Mouse (Mus musculus) heart, embryonic 12.5 days (tissue): Measurements from ENCODE around the gene Fastkd1. TPM values are rescaled to one million over a fixed set of nuclear protein-coding genes. Genes with fewer than 3 reads are reported as not detected.
A peak's percentile ranks its signal among the peaks of the same experiment; 100 is the strongest.

Source experiments
- ATAC-seq: fragments of 200-750 bp; cut with Nextera tagmentation; 2 replicates; pipeline ENCODE4 v1.8.0; 2017; ENCODE audit warnings: moderate TSS enrichment, moderate library complexity; ENCODE audit not compliant: insufficient number of reproducible peaks, low FRiP score
- H3K27ac ChIP-seq: fragments of 300-500 bp; sonication (generic); 2 replicates; pipeline ENCODE4 v1.5.1; 2016; ENCODE audit warnings: mild to moderate bottlenecking, moderate library complexity; ENCODE audit not compliant: poor library complexity, severe bottlenecking
- H3K27me3 ChIP-seq: fragments of 300-500 bp; sonication (generic); replicated peaks from 2 replicates; pipeline ENCODE4 v1.6.1; 2016; ENCODE audit warnings: mild to moderate bottlenecking, moderate library complexity
- H3K36me3 ChIP-seq: fragments of 300-500 bp; sonication (generic); 2 replicates; pipeline ENCODE4 v1.6.1; 2016; ENCODE audit warnings: mild to moderate bottlenecking, moderate library complexity
- H3K4me1 ChIP-seq: fragments of 300-500 bp; sonication (generic); replicated peaks from 2 replicates; pipeline ENCODE4 v1.6.1; 2016; ENCODE audit warnings: mild to moderate bottlenecking
- H3K4me2 ChIP-seq: fragments of 300-500 bp; sonication (generic); 2 replicates; pipeline ENCODE4 v1.6.1; 2016; ENCODE audit warnings: mild to moderate bottlenecking, moderate library complexity
- H3K4me3 ChIP-seq: fragments of 300-500 bp; sonication (generic); 2 replicates; pipeline ENCODE4 v1.5.1; 2016; ENCODE audit warnings: mild to moderate bottlenecking
- H3K9ac ChIP-seq: fragments of 300-500 bp; sonication (generic); 2 replicates; pipeline ENCODE4 v1.6.1; 2016; ENCODE audit warnings: mild to moderate bottlenecking, moderate library complexity
- H3K9me3 ChIP-seq: fragments of 300-500 bp; sonication (generic); replicated peaks from 2 replicates; pipeline ENCODE4 v1.6.1; 2016; ENCODE audit warnings: mild to moderate bottlenecking, moderate library complexity
- WGBS: fragments of 180-500 bp; shearing (Covaris S2); methylation state at CpG from one replicate; pipeline ENCODE4 v1.1.7; 2016; 5-methylcytosine and 5-hydroxymethylcytosine counted together
- polyA plus RNA-seq: library from polyadenylated mRNA; unstranded; fragments of >200 nt; fragmentation: Nextera tagmentation; extraction: Ambion mirVana; gene quantifications from 2 replicates; pipeline ENCODE4 v1.2.1, GENCODE M21; 2016

The Fastkd1 gene
- 22.4 and 22.8 TPM in 2 replicates for polyA plus RNA-seq

DNA sequence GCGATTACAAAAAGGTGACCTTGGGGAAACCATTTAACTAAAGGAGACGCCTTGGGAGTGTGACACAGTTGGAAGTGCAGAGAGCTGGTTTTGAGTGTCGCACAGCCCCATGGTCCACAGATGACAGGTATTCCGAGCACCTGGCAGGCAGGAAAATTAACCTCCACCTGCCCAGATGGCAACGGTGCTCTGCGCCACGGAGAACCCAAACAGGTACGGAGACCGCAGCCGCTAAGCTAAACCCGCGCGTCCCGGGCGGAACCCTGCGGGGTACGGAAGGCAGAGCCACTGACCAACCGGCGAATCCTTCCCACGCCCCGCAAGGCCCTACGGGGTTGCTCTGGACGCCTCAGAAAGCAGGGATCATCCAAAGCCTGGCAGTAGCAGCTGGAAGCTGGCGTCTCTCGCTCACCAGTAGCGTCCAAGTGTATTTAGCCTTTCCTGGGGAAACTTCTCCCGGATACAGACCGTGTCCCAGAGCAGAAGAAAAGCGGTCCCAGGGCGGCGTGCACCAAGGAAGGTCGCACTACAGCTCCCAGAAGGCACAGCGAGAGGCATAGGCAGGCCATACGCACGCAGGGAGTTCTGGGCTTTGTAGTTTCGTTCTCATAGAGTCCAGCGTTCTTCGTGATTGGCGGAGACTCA lies at the start of gene Fastkd1:
Fastkd1 (minus strand) TSS at position 536 of the 645 bp plus-strand sequence.
- H3K9ac ChIP-seq: peak within 1 kb of the TSS; percentile 70
- peak within 1 kb of the TSS; percentile 78 for H3K27ac ChIP-seq
- H3K4me1 ChIP-seq: no peaks in the 10 kb centered on the region
- H3K27me3 ChIP-seq: no peaks in the 10 kb centered on the region
- H3K36me3 ChIP-seq: peaks cover 23% of the 10 kb centered on the region
- H3K4me2 ChIP-seq: peak within 1 kb of the TSS; percentile 78
- no peaks in the 10 kb centered on the region for H3K9me3 ChIP-seq
- peak; percentile 98 for ATAC-seq
- under 1% methylated on average over 39 of the region's 39 CpGs for WGBS
- H3K4me3 ChIP-seq: peak within 1 kb of the TSS; percentile 66

DNA sequence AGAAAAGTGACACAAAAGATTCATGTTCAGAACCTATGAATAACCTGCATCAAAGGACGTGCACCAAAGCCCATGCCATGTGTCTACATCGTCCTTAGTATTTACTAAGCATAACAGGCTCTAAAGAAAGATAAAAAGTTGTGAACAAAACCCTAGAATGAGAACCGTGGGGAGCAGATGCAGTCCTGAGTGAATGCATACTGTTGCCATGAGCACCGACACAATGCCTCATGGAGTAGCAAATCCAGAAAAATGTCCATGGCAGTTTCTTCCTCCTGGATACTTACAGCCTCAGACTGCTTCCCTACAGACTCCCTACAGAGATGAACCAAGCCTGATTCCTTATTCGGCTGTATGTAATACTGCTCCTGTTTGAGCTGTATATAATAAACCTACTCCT lies 47.7 kb upstream of the Fastkd1 start:
- no peaks in the 10 kb centered on the region for H3K27me3 ChIP-seq
- no peak overlapping the region for H3K4me2 ChIP-seq
- H3K4me3 ChIP-seq: no peak overlapping the region
- H3K4me1 ChIP-seq: no peaks in the 10 kb centered on the region
- no peak overlapping the region for H3K27ac ChIP-seq
- no peak for ATAC-seq
- 75% methylated on average over 5 of the region's 5 CpGs for WGBS
- no peak overlapping the region for H3K9ac ChIP-seq
- H3K36me3 ChIP-seq: no peaks in the 10 kb centered on the region
- no peaks in the 10 kb centered on the region for H3K9me3 ChIP-seq

DNA sequence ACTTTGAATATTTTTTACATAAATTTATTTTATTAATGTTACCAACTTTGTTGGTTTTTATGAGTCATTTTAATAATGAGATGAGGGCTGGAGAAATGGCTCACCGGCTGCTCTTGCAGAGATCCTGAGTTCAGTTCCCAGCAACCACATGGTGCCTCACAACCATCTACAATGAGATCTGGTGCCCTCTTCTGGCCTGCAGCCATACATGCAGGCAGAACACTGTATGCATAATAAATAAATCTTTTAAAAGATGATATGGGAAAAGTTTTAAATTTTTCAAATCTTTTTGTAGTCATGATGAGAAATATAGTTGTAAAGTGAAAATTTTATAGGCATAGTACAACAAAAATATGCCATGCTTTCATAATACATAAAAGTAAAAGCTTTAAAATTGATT lies 31.8 kb upstream of the Fastkd1 start:
- H3K4me1 ChIP-seq: no peaks in the 10 kb centered on the region
- 90% methylated on average over 1 of the region's 1 CpGs for WGBS
- no peak overlapping the region for H3K4me3 ChIP-seq
- H3K36me3 ChIP-seq: peaks cover 60% of the 10 kb centered on the region
- no peak overlapping the region for H3K4me2 ChIP-seq
- H3K27ac ChIP-seq: no peak overlapping the region
- H3K9ac ChIP-seq: no peak overlapping the region
- no peaks in the 10 kb centered on the region for H3K27me3 ChIP-seq
- H3K9me3 ChIP-seq: peaks cover 3% of the 10 kb centered on the region; the same call in 1 of the 2 replicates
- no peak for ATAC-seq

DNA sequence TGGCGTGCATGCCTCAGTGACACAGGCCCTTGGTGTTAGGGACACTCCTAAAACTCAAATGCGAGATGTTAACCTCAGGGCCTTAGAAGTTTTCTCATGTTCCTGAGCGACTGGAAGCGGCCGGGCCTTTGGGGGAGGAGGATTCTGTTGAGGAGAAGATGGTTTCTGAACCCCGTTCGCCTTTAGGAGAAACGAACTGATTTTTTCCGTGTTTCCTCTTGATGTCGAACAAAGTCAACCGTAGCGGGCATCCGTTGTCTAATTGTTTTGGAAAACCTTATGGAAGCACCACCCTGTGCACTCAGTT lies 10.2 kb upstream of the Fastkd1 start:
- no peaks in the 10 kb centered on the region; the same call in 1 of the 2 replicates for H3K27me3 ChIP-seq
- no peaks in the 10 kb centered on the region for H3K36me3 ChIP-seq
- no peak; the same call in 1 of the 2 replicates for ATAC-seq
- no peaks in the 10 kb centered on the region for H3K9me3 ChIP-seq
- H3K4me1 ChIP-seq: peaks cover 7% of the 10 kb centered on the region; the same call in 1 of the 2 replicates
- H3K4me2 ChIP-seq: peak overlapping the region; percentile 77
- peak overlapping the region; percentile 87 for H3K27ac ChIP-seq
- peak overlapping the region; percentile 98 for H3K4me3 ChIP-seq
- WGBS: under 1% methylated on average over 13 of the region's 13 CpGs
- peak overlapping the region; percentile 98 for H3K9ac ChIP-seq

DNA sequence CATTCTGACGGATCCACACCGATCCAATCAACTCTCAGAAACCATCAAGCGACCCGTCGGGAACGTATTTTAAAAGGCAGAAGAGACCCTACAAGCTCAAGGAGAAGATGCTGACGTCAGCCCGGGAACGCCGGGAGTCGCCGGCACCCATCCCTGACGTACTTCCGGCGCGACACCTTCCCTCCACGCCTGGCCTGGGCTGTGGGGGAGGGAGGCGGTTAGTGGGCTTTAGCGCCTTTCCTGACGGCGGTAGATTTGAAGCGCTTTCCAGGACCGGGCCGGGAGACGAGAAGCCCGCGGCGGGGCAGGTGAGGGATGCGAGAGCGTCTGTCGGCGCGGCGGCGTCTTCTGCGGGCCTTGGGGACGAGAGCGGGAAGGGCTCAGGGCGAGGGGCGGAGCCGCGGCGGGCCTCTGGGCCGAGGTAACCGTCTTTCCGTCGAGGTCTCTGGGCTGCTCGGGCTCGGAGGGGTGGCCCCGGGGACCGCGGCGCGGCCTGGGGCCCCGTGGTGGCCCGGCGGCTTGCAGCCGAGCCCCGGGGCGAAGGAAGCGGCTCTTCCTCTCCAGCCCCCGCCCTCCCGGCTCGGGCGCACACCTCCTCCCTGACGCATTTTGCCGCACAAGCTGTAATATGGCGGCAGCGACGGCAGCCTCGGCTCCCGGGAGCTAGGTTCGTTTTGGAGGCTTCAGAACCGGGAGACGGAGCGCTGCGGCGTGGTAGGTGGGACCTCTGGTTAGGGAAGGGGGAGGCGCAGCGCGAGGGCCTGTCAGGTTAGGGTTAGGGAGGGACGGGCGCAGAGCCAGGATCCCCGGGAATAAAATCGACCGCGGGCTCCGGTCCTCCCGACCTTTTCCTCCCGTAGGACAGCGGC lies 9.6 kb upstream of the Fastkd1 start:
- under 1% methylated on average over 87 of the region's 91 CpGs for WGBS

DNA sequence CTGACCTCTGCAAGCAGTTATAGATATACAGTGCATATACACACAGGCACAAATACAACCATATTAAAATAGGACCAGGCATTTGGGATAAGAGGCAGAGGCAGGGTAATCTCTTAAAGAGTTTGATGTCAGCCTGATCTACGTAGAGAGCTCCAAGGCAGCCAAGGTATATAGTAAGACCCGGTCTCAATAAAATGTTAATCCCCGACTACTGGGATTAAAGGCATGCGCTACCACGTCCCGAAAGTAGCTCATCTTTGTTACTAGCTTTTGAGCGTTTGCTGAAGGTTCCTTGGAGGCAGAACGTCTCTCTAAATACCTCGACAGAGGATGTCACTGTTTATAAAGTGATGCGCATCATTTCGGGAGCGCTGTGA lies 8.9 kb upstream of the Fastkd1 start, which contains the start of gene Ppig:
Ppig (plus strand) TSS at position 273 of the 377 bp plus-strand sequence.
- WGBS: 4% methylated on average over 12 of the region's 12 CpGs
- H3K27ac ChIP-seq: peak within 1 kb of the TSS; percentile 87
- peak; percentile 4; the same call in 1 of the 2 replicates for ATAC-seq
- H3K4me3 ChIP-seq: peak within 1 kb of the TSS; percentile 98
- peaks cover 7% of the 10 kb centered on the region; the same call in 1 of the 2 replicates for H3K4me1 ChIP-seq
- peak within 1 kb of the TSS; percentile 98 for H3K9ac ChIP-seq
- peak within 1 kb of the TSS; percentile 77 for H3K4me2 ChIP-seq
- no peaks in the 10 kb centered on the region; the same call in 1 of the 2 replicates for H3K27me3 ChIP-seq
- H3K9me3 ChIP-seq: no peaks in the 10 kb centered on the region
- H3K36me3 ChIP-seq: no peaks in the 10 kb centered on the region

More for the DNA sequence above, 9.6 kb upstream of the Fastkd1 start:
- H3K27me3 ChIP-seq: no peaks in the 10 kb centered on the region; the same call in 1 of the 2 replicates
- H3K4me1 ChIP-seq: peaks cover 7% of the 10 kb centered on the region; the same call in 1 of the 2 replicates
- H3K9ac ChIP-seq: peak overlapping the region; percentile 98
- H3K4me2 ChIP-seq: peak overlapping the region; percentile 77
- peak; percentile 95 for ATAC-seq
- H3K27ac ChIP-seq: peak overlapping the region; percentile 87
- H3K9me3 ChIP-seq: no peaks in the 10 kb centered on the region
- no peaks in the 10 kb centered on the region for H3K36me3 ChIP-seq
- H3K4me3 ChIP-seq: peak overlapping the region; percentile 98

DNA sequence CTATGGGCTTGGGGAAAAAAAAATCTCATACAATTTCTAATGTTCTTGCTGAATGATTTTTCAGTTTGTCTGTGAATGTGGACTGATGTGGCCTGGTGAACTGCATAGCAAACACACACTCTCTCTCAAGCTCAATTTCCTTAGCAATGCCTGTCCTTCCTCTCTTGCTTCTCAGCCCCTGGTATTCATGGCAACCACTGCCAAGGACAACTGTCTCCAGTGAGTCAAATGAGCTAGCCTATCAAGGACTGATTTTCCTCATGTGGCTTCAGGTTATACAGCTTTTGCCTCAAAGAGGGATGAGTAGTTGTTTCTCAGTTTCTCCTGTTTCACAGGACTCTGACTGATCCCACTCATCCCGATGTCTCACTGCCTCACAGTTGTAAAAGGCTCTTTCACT lies 5.8 kb upstream of the Fastkd1 start:
- H3K36me3 ChIP-seq: no peaks in the 10 kb centered on the region
- H3K4me3 ChIP-seq: no peak overlapping the region
- 70% methylated on average over 1 of the region's 1 CpGs for WGBS
- H3K9me3 ChIP-seq: no peaks in the 10 kb centered on the region
- H3K27ac ChIP-seq: no peak overlapping the region
- no peak overlapping the region for H3K9ac ChIP-seq
- 0 out of 2 replicates have a peak, but pooled peaks cover 2% of the 10 kb centered on the region for H3K4me1 ChIP-seq
- H3K27me3 ChIP-seq: no peaks in the 10 kb centered on the region; the same call in 1 of the 2 replicates
- no peak for ATAC-seq
- H3K4me2 ChIP-seq: no peak overlapping the region

DNA sequence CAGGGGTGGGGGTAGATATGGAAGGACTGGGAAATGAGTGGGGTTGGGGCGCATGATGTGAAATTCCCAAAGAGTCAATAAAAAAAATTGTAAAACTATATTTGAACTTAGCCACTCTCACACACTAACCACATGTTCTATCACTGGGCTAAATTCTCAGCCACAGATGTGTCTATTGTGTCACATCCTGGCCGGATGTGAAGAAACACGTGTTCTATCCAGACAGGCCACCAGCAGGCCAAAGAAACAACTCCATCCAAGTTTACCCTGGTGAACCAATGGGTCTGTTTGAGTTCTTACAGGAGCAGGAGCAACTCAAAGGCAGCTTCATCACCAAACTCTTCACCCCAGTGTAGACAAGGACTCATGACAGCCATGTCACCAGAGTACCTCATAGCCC lies 3.2 kb upstream of the Fastkd1 start:
- H3K9ac ChIP-seq: no peak overlapping the region
- no peaks in the 10 kb centered on the region for H3K9me3 ChIP-seq
- 73% methylated on average over 3 of the region's 3 CpGs for WGBS
- H3K27ac ChIP-seq: no peak overlapping the region
- no peaks in the 10 kb centered on the region; the same call in 1 of the 2 replicates for H3K27me3 ChIP-seq
- H3K4me1 ChIP-seq: no peaks in the 10 kb centered on the region
- no peak for ATAC-seq
- no peak overlapping the region for H3K4me3 ChIP-seq
- H3K36me3 ChIP-seq: no peaks in the 10 kb centered on the region
- H3K4me2 ChIP-seq: no peak overlapping the region

DNA sequence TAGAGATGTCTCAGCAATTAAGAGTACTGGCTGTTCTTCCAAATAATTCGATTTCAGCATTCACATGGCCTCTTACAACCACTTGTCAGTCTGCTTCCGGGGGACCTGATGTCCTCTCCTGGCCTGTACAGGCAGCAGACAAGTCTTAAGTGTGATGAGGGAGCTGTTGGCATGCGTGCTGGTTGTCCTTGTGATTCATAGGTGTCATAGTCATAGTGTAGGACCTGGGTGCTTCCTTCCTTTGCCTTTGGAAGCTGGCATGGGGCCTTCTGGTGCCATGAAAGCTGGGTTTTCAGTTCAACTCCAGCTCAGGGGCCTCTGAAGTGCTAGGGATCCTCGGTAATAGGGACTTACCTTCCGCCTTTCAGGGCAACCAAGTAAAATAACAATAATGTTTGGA lies 810 bp upstream of the Fastkd1 start:
- peaks cover 17% of the 10 kb centered on the region for H3K36me3 ChIP-seq
- no peak overlapping the region for H3K27ac ChIP-seq
- H3K4me2 ChIP-seq: no peak overlapping the region
- H3K4me3 ChIP-seq: no peak overlapping the region
- no peaks in the 10 kb centered on the region for H3K27me3 ChIP-seq
- no peak for ATAC-seq
- 68% methylated on average over 5 of the region's 5 CpGs for WGBS
- H3K9me3 ChIP-seq: no peaks in the 10 kb centered on the region
- no peaks in the 10 kb centered on the region for H3K4me1 ChIP-seq
- no peak overlapping the region for H3K9ac ChIP-seq

DNA sequence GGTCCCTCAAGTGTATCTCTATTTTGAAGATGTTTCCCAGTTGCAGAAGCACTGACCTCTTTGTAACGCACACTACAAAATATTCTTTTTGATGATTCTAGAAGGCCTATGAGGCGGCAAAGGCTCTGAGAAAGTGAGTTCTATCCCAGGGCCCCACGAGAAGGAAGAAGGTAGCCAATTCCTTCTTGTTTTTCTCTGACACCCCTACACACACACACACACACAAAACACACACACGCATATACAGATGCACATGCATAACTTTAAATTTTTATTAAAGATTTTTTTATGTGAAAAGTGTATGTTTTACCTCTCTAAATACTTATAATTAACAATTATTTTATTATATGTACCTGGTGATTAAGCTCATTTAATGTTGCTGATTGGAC lies 304 bp upstream of the Fastkd1 start:
- Histone ChIP-seq H3K9ac (no peak overlapping the region), H3K4me2 (peak overlapping the region; percentile 78), H3K4me1 (no peaks in the 10 kb centered on the region), H3K36me3 (peaks cover 20% of the 10 kb centered on the region), H3K27me3 (no peaks in the 10 kb centered on the region), H3K4me3 (peak overlapping the region; percentile 66), H3K9me3 (no peaks in the 10 kb centered on the region), H3K27ac (no peak overlapping the region)
- ATAC-seq: 0 out of 2 replicates have a peak, but pooled peaks have one; percentile 6
- WGBS: 24% methylated on average over 4 of the region's 4 CpGs

DNA sequence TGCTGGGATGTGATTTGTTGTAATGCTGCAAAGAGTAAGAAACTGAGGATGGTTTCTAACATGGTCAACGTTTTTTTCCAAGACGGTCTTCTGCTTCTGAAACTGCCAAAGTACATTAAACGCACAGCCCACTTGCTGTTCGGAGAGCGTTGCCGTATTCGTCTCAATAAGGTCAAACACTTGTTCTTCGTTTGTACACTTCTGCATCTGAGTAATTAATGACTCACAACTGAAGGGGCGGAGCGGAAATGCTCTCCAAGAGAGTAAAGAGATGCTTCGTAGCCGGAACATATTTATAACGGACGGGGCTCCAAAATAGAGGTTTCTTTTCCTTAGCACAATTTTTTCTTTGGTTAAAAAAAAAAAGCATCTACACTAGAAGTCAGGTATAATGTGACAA lies 1.1 kb downstream of the Fastkd1 start:
- Histone ChIP-seq H3K9ac (no peak overlapping the region), H3K27ac (no peak overlapping the region), H3K4me3 (no peak overlapping the region), H3K27me3 (no peaks in the 10 kb centered on the region), H3K9me3 (no peaks in the 10 kb centered on the region), H3K4me2 (peak overlapping the region; percentile 24), H3K4me1 (no peaks in the 10 kb centered on the region), H3K36me3 (peaks cover 24% of the 10 kb centered on the region)
- 91% methylated on average over 14 of the region's 14 CpGs for WGBS
- no peak for ATAC-seq
